Mouse (Mus musculus) cortical plate, adult 2 months (tissue): ENCODE results near the gene Vps50.

ENCODE experiments used
- CTCF ChIP-seq: fragments of 200-500 bp; IDR thresholded peaks from 2 replicates; pipeline ENCODE4 v1.5.1; 2011; ENCODE audit warnings: mild to moderate bottlenecking, control low read depth, low read length; ENCODE audit not compliant: insufficient read depth; ENCODE audit errors: extremely low read depth
- POLR2A ChIP-seq: fragments of 200-500 bp; IDR thresholded peaks from 2 replicates; pipeline ENCODE4 v1.6.1; 2011; ENCODE audit warnings: mild to moderate bottlenecking, low read length, control low read depth; ENCODE audit not compliant: insufficient read depth; ENCODE audit errors: extremely low read depth

DNA sequence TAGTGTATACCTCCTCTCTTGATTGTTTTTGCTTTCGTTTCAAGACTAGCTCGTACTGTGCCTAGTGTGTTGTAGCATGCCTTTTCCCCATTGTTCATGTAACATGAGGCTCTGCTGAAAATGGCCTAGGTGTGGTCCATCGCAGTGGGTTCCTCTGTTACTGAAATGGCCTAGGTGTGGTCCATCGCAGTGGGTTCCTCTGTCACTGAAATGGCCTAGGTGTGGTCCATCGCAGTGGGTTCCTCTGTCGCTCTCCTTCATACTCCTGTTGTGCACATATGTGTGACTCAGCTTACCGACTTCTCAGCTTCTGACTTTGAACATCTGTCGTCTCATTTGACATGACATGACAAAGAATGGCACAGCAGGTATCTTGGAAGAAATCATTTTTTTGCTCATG lies 75.6 kb downstream of the Vps50 start:
- TF ChIP-seq CTCF, result no peak
- TF ChIP-seq POLR2A, result no peak
